Mouse (Mus musculus) brain, embryonic 18.5 days (tissue): ENCODE results near the gene Crlf1.

Source experiments
- DNase-seq: peaks from one replicate; pipeline ENCODE4 v3.0.0-alpha.2; 2012; ENCODE audit warnings: low read depth, low spot score

Crlf1 gene

DNA sequence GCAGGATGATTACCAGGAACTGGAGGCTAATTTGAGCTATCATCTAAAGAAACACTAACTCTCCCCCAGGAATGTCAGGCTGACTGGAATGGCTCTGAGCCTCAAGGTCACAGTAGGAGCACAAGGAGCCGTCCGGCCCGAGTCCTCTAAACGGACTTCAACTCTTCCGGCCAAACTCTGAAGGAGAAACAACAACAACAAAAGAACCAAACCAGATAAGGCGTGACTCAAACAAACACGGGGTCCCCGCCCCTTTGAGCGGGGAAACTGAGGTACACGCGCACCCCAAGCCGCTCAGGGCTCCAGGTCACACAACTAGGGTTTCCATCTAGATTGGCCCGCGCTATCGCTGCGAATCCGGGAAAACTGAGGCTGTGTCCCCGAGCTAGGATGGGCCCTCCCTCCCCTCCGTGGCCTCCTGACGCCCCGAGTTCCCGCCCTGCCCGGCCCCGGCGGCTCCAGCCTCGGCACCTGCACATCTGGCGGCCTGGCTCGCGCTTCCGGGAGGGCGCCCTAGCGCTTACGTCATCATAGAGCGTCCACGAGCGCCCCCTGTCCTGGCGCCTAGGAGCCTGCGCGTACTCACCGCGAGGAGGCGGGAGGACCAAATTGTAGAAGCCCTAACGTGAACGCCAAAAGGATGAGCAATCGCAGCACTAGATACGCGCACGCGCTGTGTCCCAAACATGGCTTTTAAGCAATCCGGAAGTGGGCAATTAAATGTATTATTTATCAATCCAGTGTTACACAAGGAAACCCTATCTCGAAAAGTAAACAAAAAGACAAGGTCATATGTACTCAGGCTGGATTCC, 29.8 kb downstream of the Crlf1 start:
- peak; percentile 94 for DNase-seq

DNA sequence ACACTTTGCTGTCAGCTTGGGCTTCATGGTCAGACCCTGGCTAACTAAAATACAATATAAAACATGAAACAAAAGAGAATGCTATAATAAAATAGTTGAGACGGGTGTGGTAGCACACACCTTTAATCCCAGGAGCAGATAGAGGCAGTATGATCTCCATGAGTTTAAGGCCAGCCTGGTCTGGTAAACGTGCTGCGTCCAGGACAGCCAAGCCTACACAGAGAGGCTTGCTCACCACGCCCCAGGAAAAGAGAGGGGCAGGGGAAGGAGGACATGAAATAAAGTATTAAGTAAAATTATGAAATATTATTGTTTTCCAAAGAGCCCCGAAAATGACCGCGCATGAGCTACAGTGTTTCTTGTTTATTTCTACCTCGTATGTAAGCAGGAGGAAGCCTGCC, 34.2 kb downstream of the Crlf1 start:
- no peak for DNase-seq

DNA sequence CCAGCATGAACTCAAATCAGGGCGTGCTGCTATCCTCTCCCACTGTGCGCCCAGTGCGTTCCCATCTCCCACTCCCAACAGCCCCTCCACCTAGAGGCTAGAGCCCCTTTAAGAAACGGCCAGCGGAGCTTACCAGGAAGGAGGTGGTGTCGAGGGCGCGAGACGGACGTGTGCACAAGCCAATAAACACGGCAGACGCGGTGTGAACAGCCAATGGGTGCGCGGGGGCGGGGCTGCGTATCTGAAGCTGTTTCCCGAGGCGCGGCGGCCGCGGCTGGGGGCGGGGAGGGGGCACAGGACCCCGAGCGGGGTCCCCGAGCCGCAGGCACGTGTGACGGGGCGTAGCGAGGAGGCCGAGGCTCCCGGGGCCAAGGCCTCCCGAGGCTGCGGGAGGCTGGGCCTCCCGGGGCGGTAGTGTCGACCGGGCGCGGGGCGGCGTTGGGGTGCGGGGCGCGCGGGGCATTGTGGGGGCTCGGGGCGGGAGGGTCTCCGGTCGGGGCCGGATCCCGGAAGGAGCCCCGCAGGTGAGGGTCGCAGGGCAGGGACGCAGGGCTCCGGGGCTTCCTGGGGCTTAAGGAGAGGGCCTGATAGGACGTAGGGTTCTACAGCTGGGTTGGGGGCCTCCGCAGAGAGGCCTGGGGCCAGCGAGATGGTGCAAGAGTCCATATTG, 34.7 kb downstream of the Crlf1 start, which contains the start of the genes Fkbp8 and Kxd1:
Gene Fkbp8, plus strand, starts transcription at position 213 of the 670 bp plus-strand sequence.
Gene Kxd1, minus strand, starts transcription at position 445 of the 670 bp plus-strand sequence.
- peak; percentile 90 for DNase-seq

DNA sequence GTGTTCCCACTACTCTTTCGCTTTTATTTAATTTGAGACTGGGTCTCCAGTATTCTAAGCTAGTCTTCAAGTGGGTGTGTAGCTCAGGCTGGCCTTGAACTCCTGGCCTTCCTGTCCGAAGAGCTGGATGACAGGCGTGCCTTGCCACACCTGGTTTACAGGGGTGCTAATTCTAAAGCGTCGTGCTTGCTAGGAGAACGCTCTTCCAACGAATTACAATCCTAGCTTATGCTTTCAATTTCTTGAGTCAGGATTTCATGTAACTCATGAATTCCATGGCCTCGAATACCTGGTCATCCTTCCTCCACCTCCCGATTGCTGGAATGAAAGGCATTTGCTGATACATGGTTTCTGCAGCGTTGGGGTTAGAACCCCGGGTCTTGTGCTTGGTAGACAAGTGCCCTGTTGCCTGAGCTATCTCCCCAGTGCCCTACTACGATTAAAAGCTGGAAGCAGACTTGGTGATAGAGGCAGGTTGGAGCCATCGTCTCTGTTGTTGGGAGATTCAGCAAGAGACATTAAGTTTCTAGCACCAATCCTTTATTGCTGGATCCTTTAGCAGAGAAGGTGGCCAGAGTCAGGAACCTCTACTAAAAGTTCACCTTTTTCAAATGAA, 35.3 kb downstream of the Crlf1 start:
- DNase-seq: no peak

DNA sequence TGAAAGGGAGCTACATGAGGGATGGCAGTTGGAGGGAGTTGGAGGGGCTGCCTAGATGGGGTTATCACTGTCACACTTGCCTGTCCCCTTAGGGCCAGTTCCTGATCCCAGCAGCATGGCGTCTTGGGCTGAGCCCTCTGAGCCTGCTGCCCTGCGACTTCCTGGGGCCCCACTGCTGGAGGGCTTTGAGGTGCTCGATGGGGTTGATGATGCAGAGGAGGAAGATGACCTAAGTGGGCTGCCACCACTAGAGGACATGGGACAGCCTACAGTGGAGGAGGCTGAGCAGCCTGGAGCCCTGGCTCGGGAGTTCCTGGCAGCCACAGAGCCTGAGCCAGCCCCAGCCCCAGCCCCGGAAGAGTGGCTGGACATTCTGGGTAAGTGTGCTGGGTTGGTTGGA, 36.3 kb downstream of the Crlf1 start:
- DNase-seq: no peak

DNA sequence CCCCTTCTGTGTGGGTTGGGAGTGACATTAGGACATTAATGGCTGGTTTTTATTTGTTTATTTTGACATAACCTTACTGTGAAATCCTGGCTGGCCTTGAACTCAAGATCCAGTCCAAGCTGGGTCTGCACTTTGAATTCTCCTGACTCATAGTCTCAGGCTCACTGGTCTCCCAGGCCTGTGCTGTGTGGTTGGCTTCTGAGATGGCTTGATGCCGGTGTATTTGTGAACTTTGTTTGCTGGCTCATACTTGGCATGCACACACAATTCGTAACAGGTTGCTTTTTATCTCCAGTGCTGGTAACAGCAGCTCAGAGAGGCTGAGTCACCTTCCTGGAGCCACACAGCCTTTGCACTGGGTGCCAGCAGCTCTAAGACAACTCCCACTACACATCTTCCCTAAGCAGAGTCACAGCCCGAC, 36.8 kb downstream of the Crlf1 start:
- DNase-seq: no peak

DNA sequence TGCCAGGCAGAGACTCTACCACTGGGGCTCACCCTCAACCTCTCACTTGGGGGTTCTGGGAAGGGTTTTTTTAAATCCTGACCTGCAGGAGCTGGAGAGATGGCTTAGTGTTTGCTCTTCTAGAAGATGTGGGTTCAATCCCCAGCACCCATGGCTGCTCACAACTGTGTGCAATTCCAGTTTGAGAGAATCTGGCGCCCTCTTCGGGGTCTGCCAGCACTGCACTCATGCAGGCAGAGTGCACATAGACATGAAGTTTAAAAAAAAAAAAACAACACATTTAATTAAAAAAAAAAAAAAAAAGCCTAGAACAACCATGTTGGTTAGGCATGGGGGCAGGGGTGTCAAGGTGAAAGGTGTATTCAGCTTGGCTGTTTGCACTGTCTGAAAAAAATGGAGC, 37.4 kb downstream of the Crlf1 start:
- DNase-seq: no peak

DNA sequence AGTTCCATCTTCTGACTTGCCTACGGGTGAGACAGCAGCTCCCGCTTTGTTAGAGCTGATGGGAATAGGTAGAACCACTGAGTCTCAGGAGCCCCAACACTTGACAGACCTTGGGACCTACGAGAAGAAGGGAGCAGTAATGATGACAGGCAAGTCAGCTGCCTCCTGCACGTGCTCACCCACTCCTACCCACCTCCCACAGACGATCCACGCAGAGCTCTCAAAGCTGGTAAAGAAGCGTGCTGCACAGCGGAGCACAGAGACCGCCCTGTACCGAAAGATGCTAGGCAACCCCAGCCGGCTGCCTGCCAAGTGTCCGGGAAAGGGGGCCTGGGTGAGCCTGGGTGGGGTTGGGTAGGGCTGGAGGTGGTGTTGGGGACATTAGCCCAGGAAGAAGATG, 41.3 kb downstream of the Crlf1 start:
- DNase-seq: no peak

DNA sequence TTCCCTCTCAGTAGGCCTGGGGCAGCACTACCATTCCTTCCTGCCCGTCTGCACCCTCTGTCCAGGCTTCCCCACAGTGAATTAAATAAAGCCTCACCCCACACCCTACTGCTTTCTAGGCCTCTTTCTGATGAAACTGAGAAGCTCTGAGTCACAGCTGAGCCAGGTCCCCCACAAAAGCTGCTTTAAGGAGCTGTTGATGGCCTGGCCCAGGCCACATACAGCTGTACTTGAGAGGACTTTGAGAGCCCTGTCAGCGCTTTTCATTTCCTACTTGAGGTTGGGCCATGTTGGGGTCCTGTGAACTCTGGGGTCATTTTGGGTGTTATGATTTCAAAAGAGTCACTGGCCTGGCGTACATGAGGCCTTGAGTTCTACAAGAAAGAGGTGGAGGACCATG, 42.3 kb downstream of the Crlf1 start:
- DNase-seq: no peak

DNA sequence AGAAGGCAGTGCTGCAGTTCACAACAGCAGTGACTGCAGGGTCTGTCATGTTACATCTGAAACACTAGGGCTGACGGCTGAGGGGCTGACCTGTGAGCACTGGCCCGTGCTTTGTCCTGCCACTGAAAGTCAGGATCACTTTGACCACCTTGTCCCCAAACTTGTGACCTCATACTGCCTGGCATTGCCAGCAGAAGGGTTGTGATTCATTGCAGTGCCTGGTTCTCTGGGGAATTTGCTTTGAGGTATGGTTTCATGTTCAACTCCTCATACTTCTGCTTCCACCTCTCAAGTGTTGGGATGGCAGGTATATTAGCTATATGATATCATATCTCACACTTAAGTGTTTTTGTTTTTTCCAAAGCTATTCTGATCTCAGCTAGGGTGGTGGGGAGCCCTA, 42.7 kb downstream of the Crlf1 start:
- no peak for DNase-seq

DNA sequence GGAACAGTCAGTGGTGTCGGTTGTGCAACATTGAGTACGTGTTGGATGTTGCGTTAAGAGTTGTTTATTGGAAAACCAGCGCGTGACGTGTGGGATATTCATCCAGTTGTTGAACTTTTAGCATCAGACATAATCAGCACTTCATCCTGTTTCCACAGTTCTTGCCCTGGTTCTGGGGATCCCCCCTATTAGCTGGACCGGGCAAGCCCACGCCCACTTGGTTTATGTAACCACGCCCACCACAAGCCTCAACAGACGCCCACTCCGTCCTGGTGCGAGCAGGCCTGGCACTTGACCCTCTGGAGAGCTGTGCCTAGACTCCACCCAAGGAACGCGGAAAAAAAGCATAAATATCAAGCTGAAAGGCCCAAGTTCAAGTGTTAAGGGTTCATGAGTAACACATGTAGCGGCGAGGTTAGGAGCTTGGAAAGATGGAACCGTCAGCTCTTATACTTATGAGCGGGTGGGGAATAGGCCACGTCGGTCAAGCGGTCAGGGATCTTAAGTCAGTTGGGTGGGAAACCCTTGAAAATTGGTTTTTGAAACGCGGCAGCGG, 45.1 kb downstream of the Crlf1 start:
- no peak for DNase-seq

DNA sequence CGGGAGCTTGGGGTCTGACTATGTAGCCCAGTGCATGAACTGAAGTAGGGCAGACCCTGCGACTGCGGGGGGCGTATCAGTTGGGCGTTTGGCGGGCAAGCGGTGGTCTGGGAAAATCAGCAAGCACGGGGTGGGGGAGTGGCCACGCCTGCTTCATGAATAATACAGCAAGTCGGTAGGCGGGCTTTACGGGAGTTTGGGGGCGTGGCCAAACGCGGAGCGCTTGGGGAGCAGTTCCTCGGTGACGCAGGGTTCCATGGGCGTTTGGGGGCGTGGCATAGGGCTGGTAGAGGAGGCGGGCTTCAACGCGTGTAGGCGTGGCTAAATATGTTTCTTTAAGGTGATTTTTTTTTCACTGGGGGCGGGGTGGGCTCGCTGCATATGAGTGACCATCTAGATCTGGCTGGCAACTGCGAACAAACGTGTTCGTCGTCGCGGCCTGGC, 45.7 kb downstream of the Crlf1 start:
- peak; percentile 97 for DNase-seq

DNA sequence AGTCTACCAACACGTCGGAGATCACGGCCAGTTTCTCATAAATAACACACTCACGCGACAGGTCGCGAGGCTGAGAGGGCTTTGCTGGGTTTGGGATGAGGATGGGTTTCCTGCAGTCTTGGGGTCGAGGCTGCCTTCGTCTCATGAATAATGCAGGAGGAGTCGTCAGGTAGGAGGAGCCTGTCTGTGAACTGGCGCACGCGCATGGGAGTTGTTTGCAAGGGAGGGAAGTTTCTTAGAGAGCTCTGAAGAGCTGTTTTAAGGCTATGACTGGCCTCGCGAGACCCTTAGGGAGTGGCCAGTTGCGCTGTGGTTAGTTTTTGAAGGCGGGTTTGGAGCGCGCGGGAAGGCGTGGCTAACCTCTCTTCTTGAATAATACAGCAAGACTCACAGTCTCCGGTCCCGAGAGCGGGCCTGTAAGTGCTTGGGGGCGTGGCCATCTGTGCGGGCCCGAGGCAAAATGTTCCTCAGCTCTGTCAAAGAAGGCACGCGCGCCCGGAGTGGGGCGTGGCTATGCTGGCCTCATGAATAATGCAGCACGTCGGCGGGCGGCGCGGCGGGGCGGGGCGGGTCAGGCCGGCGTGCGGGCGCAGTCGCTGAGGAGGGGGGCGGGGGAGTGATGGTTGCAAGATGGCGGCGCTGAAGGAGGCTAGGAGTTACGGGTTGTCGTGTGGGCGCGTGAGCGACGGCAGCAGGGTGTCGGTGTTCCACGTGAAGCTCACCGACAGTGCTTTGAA, 46.3 kb downstream of the Crlf1 start, which contains the start of gene Ell:
Gene Ell, plus strand, starts transcription at position 381 of the 737 bp plus-strand sequence.
- peak; percentile 96 for DNase-seq

DNA sequence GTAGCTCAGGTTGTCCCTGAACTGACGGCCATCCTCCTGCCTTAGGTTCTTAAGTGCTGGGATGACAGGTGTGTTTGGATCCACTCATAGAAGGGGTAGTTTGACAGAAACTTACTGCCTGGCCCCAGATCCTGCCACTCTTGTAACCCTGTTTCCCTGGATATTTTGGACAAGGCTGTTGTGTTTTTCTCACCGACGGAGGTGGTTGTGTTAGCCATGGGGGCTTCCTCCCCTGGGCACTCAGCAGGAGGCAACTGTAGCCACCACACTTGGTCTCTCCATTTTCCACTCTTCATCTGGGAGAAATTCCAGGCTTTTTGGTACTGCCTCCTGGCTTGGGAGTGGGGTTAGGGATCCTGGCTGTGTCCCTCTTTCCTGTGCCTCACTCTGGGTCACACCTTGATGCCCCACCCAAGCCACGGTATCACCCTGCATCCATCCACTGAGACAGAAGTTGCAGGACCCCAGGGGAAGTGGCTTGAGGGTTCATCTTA, 47.1 kb downstream of the Crlf1 start:
- DNase-seq: no peak

DNA sequence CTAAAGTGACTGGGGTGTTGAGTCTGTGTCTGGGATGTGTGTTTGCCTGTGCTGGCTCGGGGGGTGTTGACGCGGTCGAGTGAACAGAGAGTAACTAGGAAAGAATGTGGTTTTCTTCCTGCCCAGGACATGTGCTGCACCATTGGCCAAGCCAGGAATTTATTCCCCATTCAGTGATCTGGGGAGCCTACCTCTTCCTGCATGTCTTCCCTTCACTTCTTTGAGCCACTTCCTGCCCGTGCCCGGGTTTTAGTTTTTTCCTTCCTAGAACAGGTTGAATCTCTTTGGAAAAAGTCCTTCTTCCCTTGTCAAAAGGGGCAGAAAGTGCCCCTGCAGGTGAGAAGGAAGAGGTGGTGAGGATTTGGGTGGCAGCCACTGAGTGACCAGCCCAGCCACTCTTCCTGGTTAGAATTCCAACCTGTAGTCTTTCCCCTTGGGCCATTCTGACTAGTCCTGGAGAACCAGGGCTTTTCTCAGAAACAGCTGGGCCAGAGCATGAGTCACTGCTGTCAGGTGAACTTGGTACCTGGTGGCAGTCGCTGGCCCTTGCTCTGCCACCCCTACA, 47.6 kb downstream of the Crlf1 start:
- DNase-seq: no peak

DNA sequence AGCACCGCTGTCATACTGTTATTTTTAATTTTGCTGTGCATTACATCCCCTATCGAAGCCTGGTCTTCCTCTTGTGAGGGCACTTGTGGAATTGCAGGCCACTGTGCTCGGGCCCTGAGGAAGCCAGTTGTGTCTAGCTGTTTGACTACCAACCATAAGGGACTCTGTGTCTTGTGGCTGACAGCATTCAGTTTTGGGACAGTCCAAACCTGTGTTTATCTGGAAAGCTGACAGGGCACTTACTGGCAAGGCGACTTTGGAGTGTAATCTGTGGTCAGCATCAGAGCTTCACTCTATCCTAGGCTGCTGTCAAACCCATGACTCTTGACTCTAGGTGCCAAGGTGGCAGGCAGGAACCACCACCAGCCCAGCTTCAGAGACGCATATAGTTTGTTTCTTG, 48.1 kb downstream of the Crlf1 start:
- DNase-seq: no peak

DNA sequence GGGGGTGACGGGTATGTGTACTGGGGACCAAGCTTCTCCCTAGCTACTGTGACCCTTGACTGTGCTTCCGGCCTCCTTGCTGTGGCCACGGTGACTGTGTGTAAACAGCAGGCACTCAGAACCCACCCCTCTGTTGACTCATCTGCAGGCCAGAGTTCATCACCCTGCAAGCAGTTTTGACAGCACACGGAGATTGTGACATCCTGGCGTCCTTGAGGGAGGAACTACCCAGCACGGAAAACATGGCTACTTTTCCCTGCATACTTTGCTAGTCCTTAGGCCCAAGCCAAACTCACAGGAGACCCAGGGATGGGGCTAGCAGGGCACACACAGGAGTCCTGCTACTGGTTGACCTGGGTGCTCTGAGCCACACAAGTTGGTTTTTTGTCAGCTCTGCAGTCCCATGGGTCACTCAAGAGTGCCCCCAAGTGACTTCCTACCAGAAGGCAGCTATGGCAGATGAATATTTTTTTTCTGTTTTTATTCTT, 51.3 kb downstream of the Crlf1 start:
- no peak for DNase-seq

DNA sequence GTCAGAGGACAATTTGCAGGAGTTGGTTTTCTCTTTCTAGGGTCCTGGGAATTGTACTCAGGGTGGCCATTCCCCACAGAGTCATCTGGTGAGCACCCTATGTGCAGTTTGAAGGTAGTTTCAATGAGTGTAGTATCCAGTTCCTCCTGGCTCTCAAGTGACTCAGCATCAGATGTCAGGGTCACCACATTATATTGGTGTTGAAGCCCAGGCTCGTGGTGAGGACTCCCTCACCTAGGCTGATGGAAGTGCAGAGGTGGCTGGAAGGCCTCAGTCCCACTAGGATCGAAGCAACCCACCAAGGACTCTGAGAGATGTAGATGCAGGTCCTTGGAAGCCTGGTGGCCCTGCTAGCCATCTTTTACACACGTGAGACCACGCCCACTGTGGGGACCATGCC, 53.5 kb downstream of the Crlf1 start:
- no peak for DNase-seq

DNA sequence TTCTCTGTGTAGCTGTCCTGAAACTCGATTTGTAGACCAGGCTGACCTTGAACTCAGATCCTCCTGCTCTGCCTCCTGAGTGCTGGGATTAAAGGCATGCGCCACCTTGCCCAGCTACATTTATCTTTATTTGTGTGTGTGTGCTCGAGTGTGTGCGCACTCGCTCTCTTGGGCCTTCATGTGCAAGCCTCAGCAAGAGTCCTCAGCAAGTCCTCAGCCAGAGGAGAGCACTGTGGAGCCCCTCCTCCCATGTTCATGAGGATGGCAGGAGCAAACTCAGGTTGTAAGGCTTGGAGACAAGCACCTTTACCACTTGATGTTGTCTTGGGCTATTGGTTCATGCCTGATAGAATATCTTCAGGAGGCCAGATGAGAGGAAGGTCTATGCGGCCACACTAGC, 54.8 kb downstream of the Crlf1 start:
- DNase-seq: no peak

DNA sequence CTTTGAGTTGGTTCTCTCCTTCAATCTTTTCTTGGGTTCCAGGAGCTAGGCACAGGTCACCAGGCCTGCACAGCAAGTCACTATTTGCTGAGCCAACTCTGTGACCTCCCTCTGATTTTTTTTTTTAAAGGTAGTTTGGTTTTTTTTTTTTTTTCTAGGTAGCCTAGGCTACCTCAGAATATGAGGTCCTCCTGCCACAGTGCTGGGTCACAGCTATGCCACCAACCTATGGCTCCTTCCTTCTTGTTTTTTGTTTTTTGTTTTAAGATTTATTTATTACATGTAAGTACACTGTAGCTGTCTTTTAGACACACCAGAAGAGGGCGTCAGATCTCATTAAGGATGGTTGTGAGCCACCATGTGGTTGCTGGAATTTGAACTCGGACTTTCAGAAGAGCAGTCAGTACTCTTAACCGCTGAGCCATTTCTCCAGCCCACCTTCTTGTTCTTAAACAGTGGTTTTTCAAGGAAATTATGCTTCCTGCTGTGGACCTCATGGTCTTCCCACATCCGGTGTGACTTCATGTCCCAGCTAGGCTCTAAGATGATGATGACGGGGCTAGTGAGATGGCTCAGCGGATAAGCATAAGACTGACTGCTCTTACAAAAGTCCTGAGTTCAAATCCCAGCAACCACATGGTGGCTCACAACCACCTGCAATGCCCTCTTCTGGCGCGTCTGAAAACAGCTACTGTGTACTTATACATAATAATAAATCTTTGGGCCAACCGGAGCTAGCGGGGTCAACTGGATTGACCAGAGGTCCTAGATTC, 56.6 kb downstream of the Crlf1 start:
- DNase-seq: no peak
